Comparison of ENCODE assay signal across 13 mouse cellular contexts in genomic region chr10:81579967-81580366, GRCm38 (mm10). TPM values are rescaled to one million over a fixed set of nuclear protein-coding genes. Genes with fewer than 3 reads are reported as not detected.
A peak's percentile ranks its signal among the peaks of the same experiment; 100 is the strongest.
DNase-seq lines count a peak whose midpoint lies in the region; ATAC-seq lines count a peak whose summit lies in the region.
"Had no signal": no experiment of that assay in that cellular context is flagged by ENCODE, and none has a peak within 500 bp of the region (broad histone marks: within the 10 kb centered on the region; RNA-seq: fewer than 3 reads in every experiment).

No protein-coding gene starts in this region.

- no peak overlapping the region for H3K4me3 ChIP-seq in hindbrain, embryonic 12.5 days
- no peak overlapping the region for H3K4me3 ChIP-seq in hindbrain, embryonic 10.5 days
- H3K4me3 ChIP-seq in megakaryocyte, embryonic 14.5 days (replicated peaks) = peak overlapping the region; percentile 89
- H3K4me3 ChIP-seq: erythroblast, embryonic 14.5 days; liver, embryonic 15.5 days had no signal

- H3K4me1 ChIP-seq in hindbrain, embryonic 12.5 days = peaks cover 42% of the 10 kb centered on the region
- peaks cover 53% of the 10 kb centered on the region for H3K4me1 ChIP-seq in hindbrain, embryonic 10.5 days (replicated peaks)
- H3K4me1 ChIP-seq in megakaryocyte, embryonic 14.5 days = peaks cover 90% of the 10 kb centered on the region

- H3K4me2 ChIP-seq in hindbrain, embryonic 12.5 days (replicated peaks) = no peak overlapping the region

- no peak for DNase-seq in hindbrain, embryonic 10.5 days (ENCODE audit: low spot score)
- no peak for DNase-seq in right cerebral cortex, postnatal 36 days (ENCODE audit: low spot score in 2 of 2)
- no peak for DNase-seq in urinary bladder, postnatal 4 days (ENCODE audit: low spot score in 2 of 2)
- DNase-seq: adrenal gland, postnatal 10 days; heart, postnatal 14 days; lung, postnatal 36 days; midbrain, embryonic 14.5 days had no signal

- no peak overlapping the region for H3K27ac ChIP-seq in hindbrain, embryonic 12.5 days
- H3K27ac ChIP-seq in hindbrain, embryonic 10.5 days = no peak overlapping the region
- H3K27ac ChIP-seq: liver, embryonic 15.5 days had no signal

- peaks cover 85% of the 10 kb centered on the region for H3K27me3 ChIP-seq in hindbrain, embryonic 12.5 days
- H3K27me3 ChIP-seq in hindbrain, embryonic 10.5 days (ENCODE audit: insufficient read depth, poor library complexity, severe bottlenecking) = peaks cover 98% of the 10 kb centered on the region
- peaks cover 61% of the 10 kb centered on the region for H3K27me3 ChIP-seq in megakaryocyte, embryonic 14.5 days (replicated peaks)

- WGBS in hindbrain, embryonic 12.5 days = 73% methylated on average over 4 of the region's 4 CpGs
- WGBS in hindbrain, embryonic 10.5 days = 69% methylated on average over 4 of the region's 4 CpGs

- H3K36me3 ChIP-seq in hindbrain, embryonic 12.5 days = no peaks in the 10 kb centered on the region
- no peaks in the 10 kb centered on the region for H3K36me3 ChIP-seq in hindbrain, embryonic 10.5 days
- peaks cover 12% of the 10 kb centered on the region for H3K36me3 ChIP-seq in megakaryocyte, embryonic 14.5 days (replicated peaks; ENCODE audit: low read length)
- H3K36me3 ChIP-seq: liver, embryonic 15.5 days had no signal

- ATAC-seq in hindbrain, embryonic 12.5 days (ENCODE audit: low FRiP score) = no peak
- ATAC-seq in megakaryocyte, adult 5-6 weeks (ENCODE audit: poor library complexity, severe bottlenecking) = no peak
- ATAC-seq in common myeloid progenitor, adult 5-6 weeks (replicated peaks; ENCODE audit: low read depth, poor library complexity, severe bottlenecking) = peak; percentile 24

- no peaks in the 10 kb centered on the region for H3K9me3 ChIP-seq in hindbrain, embryonic 12.5 days (replicated peaks)
- H3K9me3 ChIP-seq in hindbrain, embryonic 10.5 days = no peaks in the 10 kb centered on the region
- peaks cover 8% of the 10 kb centered on the region; the same call in 1 of the 2 replicates for H3K9me3 ChIP-seq in megakaryocyte, embryonic 14.5 days
- H3K9me3 ChIP-seq: liver, embryonic 15.5 days had no signal

- peak overlapping the region; percentile 32 for H3K9ac ChIP-seq in hindbrain, embryonic 12.5 days
- H3K9ac ChIP-seq: liver, embryonic 15.5 days had no signal

RNA-seq across cellular contexts. Expression of gene Tle2, which starts 5.6 kb away (rescaled TPM):
- polyA plus RNA-seq in hindbrain, embryonic 12.5 days (2016; fragmentation: Nextera tagmentation; extraction: Ambion mirVana) = 30.6 and 32.1 TPM in 2 replicates
- 8.6 and 15.7 TPM in 2 replicates for polyA plus RNA-seq in hindbrain, embryonic 10.5 days (2016; fragmentation: Nextera tagmentation; extraction: Ambion mirVana)
- polyA plus RNA-seq in megakaryocyte, embryonic 14.5 days (2012; ENCODE audit: insufficient read depth, low replicate concordance) = 18.9 and 34.3 TPM in 2 replicates
- total RNA-seq in megakaryocyte, adult 5-6 weeks (2015) = 1.1 and 3.3 TPM in 2 replicates
- 0.51 and 1.8 TPM in 2 replicates for total RNA-seq in megakaryocyte, adult 5-6 weeks (2017)
- 1.5 and 3.3 TPM in 2 replicates for total RNA-seq in common myeloid progenitor, adult 5-6 weeks (2017)

RNA-seq across cellular contexts. Expression of gene Aes, which starts 20.7 kb away (rescaled TPM):
- 476 and 504 TPM in 2 replicates for polyA plus RNA-seq in hindbrain, embryonic 12.5 days (2016; fragmentation: Nextera tagmentation; extraction: Ambion mirVana)
- 297 and 430 TPM in 2 replicates for polyA plus RNA-seq in hindbrain, embryonic 10.5 days (2016; fragmentation: Nextera tagmentation; extraction: Ambion mirVana)
- polyA plus RNA-seq in megakaryocyte, embryonic 14.5 days (2012; ENCODE audit: insufficient read depth, low replicate concordance) = 2,412 and 5,687 TPM in 2 replicates
- total RNA-seq in megakaryocyte, adult 5-6 weeks (2015) = 345 and 384 TPM in 2 replicates
- total RNA-seq in megakaryocyte, adult 5-6 weeks (2017) = 238 and 282 TPM in 2 replicates
- total RNA-seq in common myeloid progenitor, adult 5-6 weeks (2017) = 134 and 183 TPM in 2 replicates

RNA-seq across cellular contexts. Expression of gene Tle6, which starts 20.9 kb away (rescaled TPM):
- polyA plus RNA-seq in hindbrain, embryonic 12.5 days (2016; fragmentation: Nextera tagmentation; extraction: Ambion mirVana) = 8.2 and 8.3 TPM in 2 replicates
- polyA plus RNA-seq in hindbrain, embryonic 10.5 days (2016; fragmentation: Nextera tagmentation; extraction: Ambion mirVana) = 6.9 and 7.1 TPM in 2 replicates
- 69.5 and 166 TPM in 2 replicates for polyA plus RNA-seq in megakaryocyte, embryonic 14.5 days (2012; ENCODE audit: insufficient read depth, low replicate concordance)
- 1.9 and 8.9 TPM in 2 replicates for total RNA-seq in megakaryocyte, adult 5-6 weeks (2015)
- total RNA-seq in megakaryocyte, adult 5-6 weeks (2017) = 6.5 and 11.4 TPM in 2 replicates
- total RNA-seq in common myeloid progenitor, adult 5-6 weeks (2017) = 8.4 and 26.1 TPM in 2 replicates

RNA-seq across cellular contexts. Expression of gene BC025920, which starts 26.1 kb away (rescaled TPM):
- 1.2 and 1.3 TPM in 2 replicates for polyA plus RNA-seq in hindbrain, embryonic 12.5 days (2016; fragmentation: Nextera tagmentation; extraction: Ambion mirVana)
- 1.3 and 2.1 TPM in 2 replicates for polyA plus RNA-seq in hindbrain, embryonic 10.5 days (2016; fragmentation: Nextera tagmentation; extraction: Ambion mirVana)
- not detected in 2 replicates for polyA plus RNA-seq in megakaryocyte, embryonic 14.5 days (2012; ENCODE audit: insufficient read depth, low replicate concordance)
- total RNA-seq in megakaryocyte, adult 5-6 weeks (2015) = 1.7 and 2.0 TPM in 2 replicates
- total RNA-seq in megakaryocyte, adult 5-6 weeks (2017) = 2.3 and 2.4 TPM in 2 replicates
- total RNA-seq in common myeloid progenitor, adult 5-6 weeks (2017) = 1.4 and 2.1 TPM in 2 replicates

RNA-seq across cellular contexts. Expression of gene Gna11, which starts 35.0 kb away (rescaled TPM):
- 75.2 and 76.3 TPM in 2 replicates for polyA plus RNA-seq in hindbrain, embryonic 12.5 days (2016; fragmentation: Nextera tagmentation; extraction: Ambion mirVana)
- polyA plus RNA-seq in hindbrain, embryonic 10.5 days (2016; fragmentation: Nextera tagmentation; extraction: Ambion mirVana) = 71.2 and 76.9 TPM in 2 replicates
- 7.3 and 10.2 TPM in 2 replicates for polyA plus RNA-seq in megakaryocyte, embryonic 14.5 days (2012; ENCODE audit: insufficient read depth, low replicate concordance)
- 4.9 and 7.8 TPM in 2 replicates for total RNA-seq in megakaryocyte, adult 5-6 weeks (2015)
- 7.1 and 8.1 TPM in 2 replicates for total RNA-seq in megakaryocyte, adult 5-6 weeks (2017)
- 5.0 and 5.7 TPM in 2 replicates for total RNA-seq in common myeloid progenitor, adult 5-6 weeks (2017)
